Mouse (Mus musculus) E14TG2a.4 (cell line): ENCODE measurements at regions not wholly inside any gene's neighbourhood (a gene's known extent, or its start where the extent isn't known, plus 50 kb on each side); places are given as distances from the start of the nearest gene placed in this dataset.

ENCODE experiments used
- H3K27me3 ChIP-seq: 2 replicates; pipeline ENCODE4 v1.6.1; 2014; ENCODE audit warnings: low read length, control low read depth; ENCODE audit not compliant: insufficient read depth
- H3K36me3 ChIP-seq: 2 replicates; pipeline ENCODE4 v1.6.1; 2014; ENCODE audit warnings: low read length, control low read depth; ENCODE audit not compliant: insufficient read depth
- H3K4me1 ChIP-seq: replicated peaks from 2 replicates; pipeline ENCODE4 v1.6.1; 2014; ENCODE audit warnings: low read depth, low read length, control low read depth
- H3K4me3 ChIP-seq: replicated peaks from 2 replicates; pipeline ENCODE4 v1.5.1; 2014; ENCODE audit warnings: mild to moderate bottlenecking, low read length
- H3K9me3 ChIP-seq: 2 replicates; pipeline ENCODE4 v1.6.1; 2014; ENCODE audit warnings: low read length, control low read depth
- CTCF ChIP-seq: conservative IDR thresholded peaks from 2 replicates; pipeline ENCODE4 v1.5.1; 2014; ENCODE audit warnings: low read length
- NANOG ChIP-seq: IDR thresholded peaks from 2 replicates; pipeline ENCODE4 v1.6.1; 2014; ENCODE audit warnings: borderline replicate concordance, low read length, mixed read lengths
- POU5F1 ChIP-seq: IDR thresholded peaks from 2 replicates; pipeline ENCODE4 v1.6.1; 2014; ENCODE audit warnings: low read length, borderline replicate concordance

GRCm38 (mm10) chr12:79902163-79902562, 210.7 kb downstream of the Zfp36l1 start:
- H3K27me3 ChIP-seq: peaks cover 15% of the 10 kb centered on the region; the same call in 1 of the 2 replicates
- TF ChIP-seq CTCF (no peak), POU5F1 (no peak), NANOG (no peak)

GRCm38 (mm10) chr12:79898198-79898930, 214.4 kb downstream of the Zfp36l1 start:
- TF ChIP-seq NANOG (no peak), CTCF (no peak), POU5F1 (no peak)
- peaks cover 76% of the 10 kb centered on the region for H3K4me1 ChIP-seq
- no peaks in the 10 kb centered on the region for H3K36me3 ChIP-seq
- H3K9me3 ChIP-seq: no peaks in the 10 kb centered on the region
- 0 out of 2 replicates have a peak overlapping the region, but pooled peaks have one; percentile 4 for H3K4me3 ChIP-seq
- peaks cover 8% of the 10 kb centered on the region; the same call in 1 of the 2 replicates for H3K27me3 ChIP-seq

More at GRCm38 (mm10) chr12:79902163-79902562, 210.7 kb downstream of the Zfp36l1 start:
- H3K4me3 ChIP-seq: no peak overlapping the region
- no peaks in the 10 kb centered on the region for H3K9me3 ChIP-seq
- H3K36me3 ChIP-seq: no peaks in the 10 kb centered on the region
- peaks cover 59% of the 10 kb centered on the region for H3K4me1 ChIP-seq

DNA sequence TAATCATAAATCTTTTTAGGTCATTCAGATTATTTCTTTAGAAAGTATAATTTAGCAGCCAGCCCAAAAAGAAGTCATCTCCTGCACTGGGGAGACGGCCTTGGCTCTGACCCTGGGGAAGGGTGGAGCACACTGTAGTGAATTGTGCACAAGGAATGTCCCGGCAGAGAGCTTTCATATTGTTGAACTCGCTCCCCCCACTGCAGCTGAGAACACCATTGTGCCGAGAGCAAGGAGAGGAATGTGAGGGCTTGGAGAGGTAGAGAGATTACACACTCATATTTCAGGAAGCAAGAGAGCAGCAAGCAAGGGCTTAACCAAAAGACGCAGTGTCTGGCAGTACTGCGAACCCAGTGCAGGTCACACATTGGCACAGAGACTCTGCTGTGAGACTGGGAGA, 216.8 kb downstream of the Zfp36l1 start:
- H3K4me1 ChIP-seq: peaks cover 57% of the 10 kb centered on the region
- no peak for TF ChIP-seq POU5F1
- TF ChIP-seq CTCF: no peak
- no peak for TF ChIP-seq NANOG
- H3K27me3 ChIP-seq: peaks cover 8% of the 10 kb centered on the region; the same call in 1 of the 2 replicates
- no peaks in the 10 kb centered on the region for H3K9me3 ChIP-seq
- H3K36me3 ChIP-seq: no peaks in the 10 kb centered on the region
- H3K4me3 ChIP-seq: no peak overlapping the region

DNA sequence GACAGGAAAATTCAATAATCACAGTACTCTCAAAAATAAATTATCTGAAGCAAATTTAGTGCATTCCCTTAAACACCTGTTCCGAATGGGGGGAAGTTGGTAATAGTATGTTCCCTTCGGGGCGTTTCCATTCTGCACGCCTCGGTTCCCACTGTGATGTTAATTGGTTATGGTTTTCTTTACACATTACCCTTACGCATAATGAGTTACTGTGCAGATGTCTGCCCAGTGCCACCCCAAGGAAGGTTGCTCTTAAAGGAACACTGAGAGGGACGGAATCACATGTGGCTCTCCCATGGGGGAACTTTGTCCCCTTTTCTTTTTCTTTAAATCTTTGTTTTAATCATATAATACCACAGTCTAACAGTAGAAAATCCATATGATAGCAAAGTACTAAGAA, 217.5 kb downstream of the Zfp36l1 start:
- Histone ChIP-seq H3K27me3 (peaks cover 8% of the 10 kb centered on the region; the same call in 1 of the 2 replicates), H3K4me1 (peaks cover 58% of the 10 kb centered on the region), H3K4me3 (no peak overlapping the region), H3K36me3 (no peaks in the 10 kb centered on the region), H3K9me3 (no peaks in the 10 kb centered on the region)
- TF ChIP-seq CTCF: no peak
- no peak for TF ChIP-seq POU5F1
- no peak for TF ChIP-seq NANOG

DNA sequence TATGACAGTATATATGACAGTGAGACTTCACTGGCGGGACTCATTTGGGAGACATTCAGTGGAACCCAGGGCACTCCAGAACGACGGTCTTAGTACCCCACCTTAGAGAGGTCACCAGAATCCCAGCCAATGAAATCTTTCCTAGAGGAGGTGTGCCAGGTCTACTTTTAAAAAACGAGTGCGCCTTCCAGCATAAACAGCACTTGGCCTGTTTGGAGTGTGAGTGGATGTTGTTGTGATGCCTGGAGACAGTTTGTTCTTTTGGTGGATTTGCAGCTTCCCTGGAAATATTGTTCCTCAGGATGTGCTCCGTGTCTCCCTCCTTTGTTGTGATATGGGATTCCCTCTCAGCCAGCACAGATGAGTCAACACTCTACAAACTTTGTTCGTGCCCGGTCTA, 219.9 kb downstream of the Zfp36l1 start:
- Histone ChIP-seq H3K9me3 (no peaks in the 10 kb centered on the region), H3K36me3 (no peaks in the 10 kb centered on the region), H3K27me3 (peaks cover 6% of the 10 kb centered on the region; the same call in 1 of the 2 replicates), H3K4me1 (peaks cover 37% of the 10 kb centered on the region), H3K4me3 (no peak overlapping the region)
- TF ChIP-seq NANOG (no peak), CTCF (no peak), POU5F1 (no peak)

GRCm38 (mm10) chr12:79891942-79892341, 220.9 kb downstream of the Zfp36l1 start:
- peaks cover 35% of the 10 kb centered on the region for H3K4me1 ChIP-seq
- no peak overlapping the region for H3K4me3 ChIP-seq
- no peaks in the 10 kb centered on the region for H3K36me3 ChIP-seq
- TF ChIP-seq CTCF (no peak), NANOG (no peak), POU5F1 (no peak)
- H3K27me3 ChIP-seq: no peaks in the 10 kb centered on the region
- H3K9me3 ChIP-seq: no peaks in the 10 kb centered on the region

DNA sequence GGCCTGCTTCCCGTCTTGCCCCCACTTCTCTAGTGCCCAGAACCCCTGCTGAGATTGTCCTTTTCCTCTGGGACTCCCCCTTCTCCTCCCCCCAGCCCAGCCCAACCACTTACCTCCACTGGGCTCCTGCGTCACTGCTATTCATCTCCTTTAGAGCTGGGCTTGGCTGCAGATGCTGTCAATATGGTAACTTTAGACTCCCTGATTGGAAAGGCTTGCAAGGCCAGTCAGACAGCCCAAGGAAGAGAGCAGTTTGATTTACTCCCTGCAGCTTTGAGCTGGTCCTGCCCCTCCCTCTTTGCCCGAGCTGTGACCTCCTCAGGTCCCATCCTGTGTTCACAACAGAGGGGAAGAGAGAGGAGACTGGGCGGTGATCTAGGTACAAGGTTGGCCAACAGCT, 221.9 kb downstream of the Zfp36l1 start:
- H3K27me3 ChIP-seq: 0 out of 2 replicates have a peak, but pooled peaks cover 3% of the 10 kb centered on the region
- TF ChIP-seq NANOG (no peak), POU5F1 (no peak), CTCF (no peak)
- no peaks in the 10 kb centered on the region for H3K36me3 ChIP-seq
- no peaks in the 10 kb centered on the region for H3K9me3 ChIP-seq
- peaks cover 26% of the 10 kb centered on the region for H3K4me1 ChIP-seq
- no peak overlapping the region for H3K4me3 ChIP-seq

DNA sequence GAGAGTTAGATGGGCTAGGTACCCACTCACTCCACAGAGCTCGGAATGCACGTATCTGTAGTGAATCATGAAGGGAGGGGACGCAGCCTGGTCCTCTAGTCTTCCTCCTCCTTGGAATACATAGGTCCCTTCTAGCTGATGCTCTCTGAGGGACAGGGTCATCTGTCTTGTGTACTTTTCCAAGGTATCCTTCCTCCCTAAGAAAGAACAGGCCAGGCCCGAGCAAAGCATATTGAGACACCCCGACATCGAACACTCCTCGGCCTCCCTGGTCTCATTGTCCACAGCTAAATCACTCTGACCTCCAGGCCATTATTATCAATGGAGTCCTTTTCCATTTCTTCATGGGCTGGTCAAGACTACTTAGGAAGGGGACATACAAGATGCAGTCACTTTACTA, 222.5 kb downstream of the Zfp36l1 start:
- H3K4me3 ChIP-seq: no peak overlapping the region
- 0 out of 2 replicates have a peak, but pooled peaks cover 7% of the 10 kb centered on the region for H3K27me3 ChIP-seq
- H3K36me3 ChIP-seq: no peaks in the 10 kb centered on the region
- TF ChIP-seq NANOG: no peak
- TF ChIP-seq CTCF: no peak
- no peak for TF ChIP-seq POU5F1
- peaks cover 20% of the 10 kb centered on the region for H3K4me1 ChIP-seq
- no peaks in the 10 kb centered on the region for H3K9me3 ChIP-seq

GRCm38 (mm10) chr12:79888812-79889211, 224.0 kb downstream of the Zfp36l1 start:
- TF ChIP-seq CTCF (no peak), NANOG (no peak), POU5F1 (no peak)
- Histone ChIP-seq H3K4me3 (no peak overlapping the region), H3K36me3 (no peaks in the 10 kb centered on the region), H3K4me1 (peaks cover 13% of the 10 kb centered on the region), H3K9me3 (no peaks in the 10 kb centered on the region), H3K27me3 (0 out of 2 replicates have a peak, but pooled peaks cover 7% of the 10 kb centered on the region)
